Mouse (Mus musculus): Measurements from ENCODE around the gene Myo16.

Myo16 gene

GRCm38 (mm10) chr8:10174841-10175680 lies 21.4 kb downstream of the Myo16 start:
- DNase-seq (ENCODE audit: inconsistent age in 2 of 2, low spot score in 1 of 2): no peak

DNA sequence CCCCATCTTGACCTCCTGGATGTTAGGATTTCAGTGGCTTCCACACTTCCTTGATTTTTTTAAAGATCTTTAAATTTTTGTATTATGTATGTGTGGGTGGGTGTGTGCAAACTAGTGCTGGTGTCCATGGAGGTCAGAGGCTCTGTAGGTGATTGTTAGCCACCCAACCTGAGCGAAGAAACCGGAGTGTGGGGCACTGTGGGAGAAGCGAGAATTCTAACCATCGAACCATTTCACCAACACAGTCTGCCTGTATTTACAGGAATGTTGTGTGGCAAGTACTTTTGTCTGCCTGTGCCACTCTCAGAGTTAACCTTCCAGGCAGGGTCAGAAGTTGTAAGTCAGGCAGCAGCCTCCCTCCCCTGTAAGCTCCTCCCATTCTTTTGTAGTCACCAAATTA lies 22.3 kb downstream of the Myo16 start:
- no peak for DNase-seq (ENCODE audit: inconsistent age in 2 of 2, low spot score in 1 of 2)

GRCm38 (mm10) chr8:10177131-10177530 lies 23.4 kb downstream of the Myo16 start:
- DNase-seq (ENCODE audit: inconsistent age in 2 of 2, low spot score in 1 of 2): no peak

DNA sequence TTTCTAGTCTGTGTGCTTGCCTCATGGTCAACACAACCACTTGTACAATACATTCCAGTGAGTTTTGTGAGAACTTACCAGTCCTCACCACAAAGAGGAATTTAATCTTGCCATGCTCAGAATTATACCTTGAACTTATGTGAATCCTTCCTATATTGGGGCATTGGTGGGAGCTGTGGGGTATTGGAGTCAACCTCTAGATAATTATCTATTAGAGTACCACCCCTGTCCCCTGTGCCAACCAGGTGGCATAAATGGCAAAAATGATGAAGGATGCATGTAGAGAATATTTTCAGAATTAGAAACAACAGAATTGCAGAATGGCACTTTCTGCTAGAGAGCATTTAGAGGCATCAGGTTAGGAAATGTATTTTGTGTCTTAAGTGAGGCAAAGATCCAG lies 25.3 kb downstream of the Myo16 start:
- DNase-seq (ENCODE audit: inconsistent age in 2 of 2, low spot score in 1 of 2): no peak

- no peak for DNase-seq (ENCODE audit: inconsistent age in 2 of 2, low spot score in 1 of 2)
Observed at GRCm38 (mm10) chr8:10190607-10191006, 36.9 kb downstream of the Myo16 start.

DNA sequence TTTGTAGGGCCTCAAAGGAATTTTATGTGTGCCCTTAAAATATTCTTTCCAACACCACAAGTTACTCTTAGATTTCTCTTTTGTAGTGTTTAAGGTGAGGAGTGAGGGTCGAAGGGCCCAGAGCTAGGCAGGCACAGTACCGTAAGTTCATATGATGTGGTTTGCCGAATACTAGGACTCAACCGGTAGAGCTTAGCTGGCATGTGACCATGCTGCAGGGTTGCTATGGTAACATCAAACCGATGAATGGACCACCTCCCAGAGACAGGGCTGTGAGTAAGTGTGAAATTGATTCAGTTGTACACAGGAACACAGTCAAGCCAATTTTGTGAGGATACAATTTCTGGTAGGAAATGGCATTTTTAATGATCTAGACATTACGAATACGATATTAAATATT lies 44.5 kb downstream of the Myo16 start:
- no peak for DNase-seq (ENCODE audit: inconsistent age in 2 of 2, low spot score in 1 of 2)

DNA sequence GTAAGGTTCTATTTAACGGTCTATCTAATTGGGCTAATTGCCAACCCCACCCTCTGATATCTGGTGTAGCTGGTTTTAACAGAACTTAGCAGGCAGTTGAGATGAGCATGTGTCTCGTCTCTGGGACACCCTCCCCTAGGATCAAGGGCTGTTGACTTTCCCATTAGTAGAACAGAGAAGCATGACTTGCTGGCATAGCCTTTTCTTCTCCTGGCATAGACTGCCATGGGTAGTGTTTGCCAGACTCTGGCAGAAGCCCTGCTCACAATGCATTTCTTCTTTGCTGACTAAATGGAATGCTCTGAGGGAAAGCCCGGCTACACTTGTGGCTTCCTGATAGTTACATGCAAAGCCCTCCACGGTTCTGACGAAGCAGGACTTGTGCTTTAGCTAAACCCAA lies 45.6 kb downstream of the Myo16 start:
- no peak for DNase-seq (ENCODE audit: inconsistent age in 2 of 2, low spot score in 1 of 2)

DNA sequence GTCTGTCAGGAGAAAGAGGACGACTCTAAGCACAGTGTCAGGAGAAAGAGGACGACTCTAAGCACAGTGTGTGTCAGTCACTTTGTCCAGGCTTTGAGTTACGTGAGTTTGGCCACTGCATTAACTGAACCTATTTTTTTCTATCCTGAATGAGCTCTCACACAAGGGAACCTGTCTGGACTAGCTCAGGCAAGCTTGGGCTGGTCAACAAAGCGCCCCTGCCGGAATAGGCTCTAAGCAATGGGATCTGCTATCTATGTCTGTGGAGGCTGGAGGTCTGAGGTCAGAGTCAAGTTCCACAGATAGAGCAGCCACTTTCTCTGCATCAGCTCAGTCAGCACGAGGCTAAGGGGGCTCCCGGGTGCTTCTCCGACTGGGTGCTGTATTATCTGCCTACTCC lies 46.3 kb downstream of the Myo16 start:
- DNase-seq (ENCODE audit: inconsistent age in 2 of 2, low spot score in 1 of 2): no peak

DNA sequence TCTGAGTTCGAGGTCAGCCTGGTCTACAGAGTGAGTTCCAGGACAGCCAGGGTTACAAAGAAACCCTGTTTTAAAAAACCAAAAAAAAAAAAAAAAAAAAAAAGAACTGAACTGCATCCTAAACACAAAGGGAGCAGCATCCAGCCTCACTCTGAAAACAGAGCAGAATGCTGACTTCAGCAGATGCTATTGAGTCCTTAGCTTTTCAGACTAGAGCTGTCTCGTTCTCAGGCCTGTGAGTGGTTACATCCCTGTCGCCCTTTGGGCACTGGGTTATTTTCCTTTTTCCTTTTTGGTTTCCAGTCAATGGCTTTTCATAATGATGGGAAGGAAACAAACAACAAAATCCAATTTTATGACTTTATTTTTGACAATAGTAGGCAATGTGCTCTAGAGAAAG lies 61.3 kb downstream of the Myo16 start:
- no peak for DNase-seq (ENCODE audit: inconsistent age in 2 of 2, low spot score in 1 of 2)

DNA sequence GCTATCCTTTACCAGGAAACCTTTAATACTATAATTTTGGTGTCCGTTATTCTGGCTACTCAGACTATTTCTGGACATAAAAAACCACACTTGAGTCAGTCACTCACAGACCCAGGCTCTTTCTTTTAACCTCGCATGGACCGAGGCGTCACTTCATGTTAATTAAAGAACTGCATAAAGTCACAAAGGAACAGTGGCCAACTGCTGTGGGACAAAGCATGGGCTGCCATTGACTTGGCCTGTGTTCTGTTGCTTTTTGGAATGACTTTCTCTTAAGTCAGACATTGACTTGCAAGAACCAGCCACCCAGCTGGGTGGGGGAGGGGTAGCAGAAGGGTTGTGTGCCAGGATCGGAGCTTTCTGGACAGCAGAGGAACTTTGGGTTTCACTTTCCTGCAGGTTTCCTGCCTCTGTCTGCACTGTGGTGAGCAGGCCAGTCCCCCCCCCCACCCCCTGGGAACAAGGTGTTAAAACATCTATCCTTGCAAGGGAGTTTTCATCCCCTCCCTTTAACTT lies 66.1 kb downstream of the Myo16 start:
- DNase-seq (ENCODE audit: inconsistent age in 2 of 2, low spot score in 1 of 2): no peak

DNA sequence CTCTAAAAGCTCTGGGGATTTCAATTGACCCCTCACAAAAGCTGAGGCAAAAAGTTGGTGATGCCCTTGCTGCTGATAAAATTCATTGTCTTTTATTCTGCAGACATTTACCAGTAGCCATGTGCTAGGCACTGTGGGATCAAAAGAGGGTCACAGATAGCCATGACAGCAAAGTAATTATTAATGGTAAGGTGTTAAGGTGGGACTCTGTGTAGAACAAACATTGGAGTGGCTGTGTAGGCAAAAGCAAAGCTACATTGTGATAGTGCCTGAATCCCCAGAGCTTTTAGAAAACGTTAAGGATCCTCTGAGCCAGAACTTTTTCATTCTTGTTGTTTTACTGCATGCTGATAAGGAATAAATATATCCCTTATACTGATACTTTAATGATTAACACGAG lies 69.1 kb downstream of the Myo16 start:
- no peak for DNase-seq (ENCODE audit: inconsistent age in 2 of 2, low spot score in 1 of 2)

GRCm38 (mm10) chr8:10223528-10224194 lies 70.0 kb downstream of the Myo16 start:
- DNase-seq (ENCODE audit: inconsistent age in 2 of 2, low spot score in 1 of 2): no peak

DNA sequence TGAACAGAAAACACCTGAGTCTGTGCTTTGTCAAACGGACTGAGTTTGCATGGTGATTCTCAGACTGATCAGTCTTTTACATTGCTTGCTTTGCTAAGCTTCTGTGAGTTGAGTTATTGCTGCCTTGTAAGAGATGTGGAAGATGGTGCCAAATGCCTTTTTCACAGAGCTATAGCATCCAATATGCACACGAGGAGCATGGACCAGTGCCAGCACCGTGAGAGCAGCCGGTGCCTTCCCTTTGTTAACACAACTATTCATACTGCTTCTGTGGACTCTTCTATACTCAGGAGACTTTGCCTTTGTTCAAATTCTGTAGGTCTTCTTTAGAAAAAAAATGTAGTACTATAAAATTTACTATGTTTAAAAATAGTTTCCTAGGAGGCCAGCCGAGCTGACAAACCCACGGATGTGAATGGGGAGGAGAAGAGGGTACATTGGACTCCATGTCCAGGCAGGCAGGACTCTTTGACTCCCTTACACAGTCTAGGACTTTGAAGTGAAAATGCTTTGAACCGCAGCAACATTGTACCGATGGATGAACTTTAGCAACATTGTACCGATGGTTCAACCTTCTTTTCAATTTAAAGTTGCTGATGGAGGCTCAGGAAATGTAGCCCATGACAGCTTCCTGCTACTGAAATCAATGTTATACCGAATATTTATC lies 70.7 kb downstream of the Myo16 start:
- no peak for DNase-seq (ENCODE audit: inconsistent age in 2 of 2, low spot score in 1 of 2)

DNA sequence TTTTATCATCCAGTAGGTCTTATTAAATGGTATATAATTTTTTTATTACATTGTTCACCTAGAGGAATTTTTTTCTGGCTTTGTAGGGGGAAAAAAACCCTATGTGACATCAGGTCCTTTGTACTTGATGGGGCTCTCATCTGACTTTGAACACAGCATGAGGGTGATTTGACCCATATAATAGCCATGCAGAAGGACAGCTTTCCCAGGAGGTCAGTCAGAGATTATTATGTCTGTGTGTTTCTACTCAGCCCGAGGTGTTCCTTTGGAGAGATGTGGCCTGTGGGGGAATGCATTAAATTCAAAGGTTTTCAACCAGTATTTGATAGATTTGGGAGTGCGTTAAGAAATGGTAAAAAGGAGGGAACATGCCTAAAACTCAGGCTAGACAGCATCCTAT lies 71.3 kb downstream of the Myo16 start:
- no peak for DNase-seq (ENCODE audit: inconsistent age in 2 of 2, low spot score in 1 of 2)

DNA sequence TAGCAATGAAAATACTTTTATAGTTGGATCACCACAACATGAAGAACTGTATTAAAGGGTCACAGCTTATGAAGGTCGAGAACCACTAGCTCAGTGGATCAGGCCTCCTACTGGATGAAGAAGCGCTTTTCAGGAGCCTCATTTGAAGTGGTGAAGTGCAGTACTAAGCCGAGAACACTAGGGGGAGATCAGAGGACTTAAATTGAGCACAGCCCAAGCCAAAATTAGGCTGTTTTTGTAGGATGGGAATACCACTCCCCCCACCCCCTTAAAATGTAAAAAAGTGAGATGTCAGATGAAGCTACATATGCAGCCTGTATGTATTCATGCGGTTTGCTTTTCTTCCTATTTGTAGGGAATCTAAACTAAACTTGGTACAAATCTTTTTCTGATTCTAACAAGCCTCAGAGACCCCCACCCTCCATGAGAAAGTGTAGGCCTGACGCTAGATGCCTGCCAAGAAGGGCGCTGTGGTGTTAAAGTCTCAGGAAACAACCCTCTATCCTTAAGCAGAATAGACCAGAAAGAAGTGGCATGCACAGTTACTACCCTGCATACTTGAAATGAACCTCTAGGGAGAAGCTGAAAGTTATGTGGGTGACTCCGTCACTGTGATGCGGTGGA lies 77.1 kb downstream of the Myo16 start:
- DNase-seq (ENCODE audit: inconsistent age in 2 of 2, low spot score in 1 of 2): peak; percentile 17 to 72

- no peak for DNase-seq (ENCODE audit: inconsistent age in 2 of 2, low spot score in 1 of 2)
Observed at GRCm38 (mm10) chr8:10234516-10234915, 80.8 kb downstream of the Myo16 start.

- peak in 1 of 2 experiments; percentile 47 for DNase-seq (ENCODE audit: inconsistent age in 2 of 2, low spot score in 1 of 2)
Observed at GRCm38 (mm10) chr8:10243344-10243743, 89.6 kb downstream of the Myo16 start.

DNA sequence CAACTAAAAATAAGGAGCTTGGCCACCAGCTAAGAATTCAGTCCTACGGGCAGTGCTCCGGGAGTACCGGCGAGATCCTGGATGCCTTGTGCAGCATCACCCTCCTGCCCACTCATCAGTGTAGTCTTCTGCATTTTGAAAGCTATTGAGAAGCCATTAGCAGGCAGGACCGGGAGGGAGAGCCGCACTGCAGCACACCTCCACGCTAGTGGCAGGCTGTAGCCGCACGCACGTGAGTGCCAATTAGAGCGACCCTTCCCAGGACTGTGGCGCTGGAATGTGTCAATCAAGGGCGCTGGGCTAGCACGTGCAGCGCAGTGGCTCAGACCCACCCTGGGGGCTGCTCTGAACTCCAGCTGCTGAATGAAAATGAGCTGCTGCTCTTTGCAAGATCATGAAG lies 95.4 kb downstream of the Myo16 start:
- no peak for DNase-seq (ENCODE audit: inconsistent age in 2 of 2, low spot score in 1 of 2)

DNA sequence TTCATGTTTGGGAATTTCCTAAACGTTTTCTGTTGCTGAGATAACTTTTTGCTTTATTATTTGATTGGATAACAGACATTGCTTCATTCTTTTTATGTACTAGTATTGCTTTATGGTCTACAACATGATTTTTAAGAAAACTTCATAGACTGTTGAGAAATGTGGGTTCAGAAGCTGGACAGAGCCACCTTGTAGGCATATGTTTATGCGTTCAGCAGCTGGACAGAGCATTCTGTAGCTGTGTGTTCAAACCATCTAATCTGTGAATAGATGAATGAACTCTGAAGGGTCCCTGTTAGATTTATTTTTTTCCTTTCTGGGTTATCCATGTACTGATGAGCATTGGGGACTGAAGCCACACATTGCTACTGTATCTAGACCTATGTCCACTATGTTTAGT lies 102.0 kb downstream of the Myo16 start:
- DNase-seq (ENCODE audit: inconsistent age in 2 of 2, low spot score in 1 of 2): no peak

DNA sequence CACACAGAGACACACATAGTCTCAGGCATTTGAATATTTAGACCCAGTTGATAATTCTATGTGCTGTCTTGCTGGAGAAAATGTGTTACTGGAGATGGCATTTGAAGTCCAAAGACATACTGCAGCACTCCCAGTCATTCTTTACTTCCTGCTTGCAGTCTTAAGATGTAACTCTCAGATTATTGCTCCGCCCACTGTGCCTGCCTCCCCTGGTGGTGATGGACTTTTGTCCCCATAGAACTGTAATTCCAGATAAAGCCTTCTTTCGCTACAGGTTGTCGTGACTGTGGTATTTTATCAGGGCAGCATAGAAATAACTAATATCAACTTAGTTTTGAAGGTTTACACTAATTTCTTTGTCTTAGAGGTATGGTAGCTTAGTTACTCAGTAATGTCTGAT lies 102.9 kb downstream of the Myo16 start:
- DNase-seq (ENCODE audit: inconsistent age in 2 of 2, low spot score in 1 of 2): no peak

- no peak for DNase-seq (ENCODE audit: inconsistent age in 2 of 2, low spot score in 1 of 2)
Observed at GRCm38 (mm10) chr8:10270094-10270493, 116.4 kb downstream of the Myo16 start.
